Mouse (Mus musculus): ENCODE data around the gene Npm1.

The Npm1 gene

DNA sequence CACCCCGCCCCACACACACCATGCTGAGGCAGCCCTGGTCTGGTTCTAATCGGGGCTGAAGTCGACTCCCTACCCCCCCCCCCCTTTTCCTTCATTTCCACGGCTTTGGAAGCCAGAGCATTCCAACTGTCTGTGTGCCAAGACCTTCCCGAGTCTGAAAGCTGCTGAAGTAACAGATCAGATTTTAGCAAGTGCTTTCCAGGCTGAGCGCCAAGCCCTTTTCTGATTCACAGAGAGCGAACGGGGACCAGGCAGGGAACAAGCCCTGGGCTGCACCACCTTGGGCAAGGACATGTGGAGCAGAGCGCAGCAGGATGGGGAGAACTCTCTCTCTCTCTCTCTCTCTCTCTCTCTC is 16.9 kb downstream of the Npm1 start:
- DNase-seq (ENCODE audit: low spot score): peak; percentile 63

GRCm38 (mm10) chr11:33145201-33146142 is 17.5 kb downstream of the Npm1 start:
- DNase-seq (ENCODE audit: low spot score): no peak

DNA sequence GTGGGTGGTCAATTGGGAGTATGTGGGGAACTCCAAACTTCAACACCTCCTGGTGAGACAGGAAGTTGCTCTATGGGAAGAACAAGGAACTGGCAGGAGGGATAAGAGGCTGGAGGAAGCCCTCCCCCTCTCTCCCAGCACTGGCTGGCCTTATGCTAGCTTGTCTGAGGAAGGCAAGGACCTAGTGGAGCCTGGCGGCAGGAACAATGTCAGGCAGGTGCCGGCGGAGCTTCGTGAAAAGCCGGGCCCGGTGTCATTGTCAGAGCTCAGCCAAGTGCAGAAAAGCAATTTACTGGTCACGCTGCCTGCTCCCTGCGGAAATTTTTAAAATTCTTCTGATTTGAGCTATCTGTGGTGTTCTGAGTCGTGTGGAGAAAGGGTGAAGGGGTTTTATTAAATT is 19.1 kb downstream of the Npm1 start:
- peak; percentile 31 for DNase-seq (ENCODE audit: low spot score)

GRCm38 (mm10) chr11:33142801-33143200 is 20.2 kb downstream of the Npm1 start:
- DNase-seq (ENCODE audit: low spot score): peak; percentile 42

GRCm38 (mm10) chr11:33140111-33140460 is 22.9 kb downstream of the Npm1 start:
- DNase-seq (ENCODE audit: low spot score): no peak

DNA sequence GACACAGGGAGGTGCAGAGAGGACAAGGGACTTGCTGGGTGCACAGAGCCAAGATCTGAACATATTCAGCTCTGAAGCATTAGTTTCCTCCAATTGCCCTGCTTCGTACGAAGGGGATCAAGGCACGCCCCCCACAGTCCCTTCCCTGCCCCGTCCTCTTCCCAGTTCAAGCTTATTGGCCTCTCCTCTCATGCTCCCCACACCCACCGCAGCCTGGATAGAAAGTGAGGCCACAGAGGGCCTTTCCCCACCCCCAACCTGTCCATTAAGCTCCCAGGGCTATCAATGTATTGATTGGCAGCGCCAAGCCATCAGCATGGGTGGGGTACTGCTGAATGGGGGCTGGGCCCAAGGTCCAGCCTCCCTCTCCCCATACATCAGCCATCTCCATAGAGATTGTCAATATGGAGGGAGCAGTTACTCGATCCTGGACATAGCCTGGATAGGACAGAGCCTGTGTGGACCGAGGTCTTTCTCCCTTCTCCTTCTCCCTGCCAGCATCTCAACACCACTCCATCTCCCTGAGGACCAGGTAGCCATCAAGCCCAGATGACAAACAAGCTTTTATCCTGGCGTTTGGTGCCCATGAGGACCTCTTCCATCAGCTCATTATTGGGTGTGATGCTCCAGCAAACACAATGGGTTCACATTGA is 23.4 kb downstream of the Npm1 start:
- DNase-seq (ENCODE audit: low spot score): no peak

GRCm38 (mm10) chr11:33138686-33139085 is 24.3 kb downstream of the Npm1 start:
- DNase-seq (ENCODE audit: low spot score): no peak

GRCm38 (mm10) chr11:33134391-33134986 is 28.5 kb downstream of the Npm1 start:
- no peak for DNase-seq (ENCODE audit: low spot score)

GRCm38 (mm10) chr11:33132619-33133338 is 30.2 kb downstream of the Npm1 start:
- no peak for DNase-seq (ENCODE audit: low spot score)

GRCm38 (mm10) chr11:33127058-33127457 is 35.9 kb downstream of the Npm1 start:
- no peak for DNase-seq (ENCODE audit: low spot score)

- DNase-seq (ENCODE audit: low spot score): peak; percentile 23
Observed at GRCm38 (mm10) chr11:33122575-33123268, 40.3 kb downstream of the Npm1 start.

GRCm38 (mm10) chr11:33119556-33119955 is 43.5 kb downstream of the Npm1 start:
- no peak for DNase-seq (ENCODE audit: low spot score)

DNA sequence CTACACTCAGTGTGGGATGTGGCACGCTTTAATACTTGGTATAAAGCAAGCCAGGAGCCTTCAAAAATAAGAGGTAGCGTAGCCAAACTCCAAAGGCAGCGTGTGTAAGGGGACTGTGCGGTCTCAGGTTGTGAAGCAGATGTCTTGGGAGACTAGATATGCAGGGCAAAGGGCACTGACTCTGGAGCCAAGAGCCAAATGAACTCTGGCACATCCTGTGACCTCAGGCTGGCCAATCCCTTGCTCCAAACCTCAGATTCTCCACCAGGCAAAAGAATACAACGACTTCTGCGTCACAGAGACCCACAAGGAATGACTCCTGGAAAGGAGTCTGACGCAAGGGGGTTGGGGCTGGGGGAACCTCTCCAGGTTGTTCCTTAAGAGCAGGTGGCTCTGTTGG is 43.9 kb downstream of the Npm1 start:
- DNase-seq (ENCODE audit: low spot score): no peak

DNA sequence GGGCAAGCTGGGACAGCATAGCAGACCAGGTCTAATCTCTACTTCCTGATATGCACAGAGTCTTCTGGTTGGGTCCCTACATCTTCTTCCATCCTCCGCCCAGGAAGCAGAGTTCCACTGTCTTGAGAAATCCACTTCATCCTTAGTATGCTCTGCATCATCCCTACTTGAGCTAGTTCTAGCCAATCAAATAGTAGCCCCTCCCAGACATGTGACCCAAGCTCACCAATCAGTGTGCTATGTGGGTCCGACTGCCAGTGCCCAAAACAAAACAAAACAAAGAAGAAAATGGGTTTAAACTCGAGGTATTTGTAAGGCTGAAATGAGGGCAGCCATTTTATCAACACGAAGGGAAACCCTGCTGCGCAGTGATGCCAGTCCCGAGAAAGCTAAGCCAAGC is 44.5 kb downstream of the Npm1 start:
- no peak for DNase-seq (ENCODE audit: low spot score)

DNA sequence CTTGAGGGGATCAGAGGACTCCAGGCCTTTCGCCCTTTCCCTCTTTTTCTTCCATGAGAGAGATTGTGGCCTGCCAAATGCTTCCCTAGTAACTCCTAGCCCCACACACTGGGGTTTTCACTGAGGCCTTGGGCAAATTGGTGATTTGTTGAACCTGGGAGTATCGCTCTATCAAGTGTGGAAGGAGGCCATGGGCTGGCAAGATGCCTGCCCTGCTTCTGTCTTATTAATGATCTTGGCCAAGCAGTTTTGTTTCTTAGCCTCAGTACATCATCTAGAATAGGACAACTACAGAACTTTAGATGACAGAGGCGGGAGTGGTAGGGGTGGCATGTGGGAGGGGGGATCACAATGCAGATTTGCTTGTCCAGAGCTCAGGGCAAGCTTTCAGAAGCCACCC is 47.2 kb downstream of the Npm1 start:
- DNase-seq (ENCODE audit: low spot score): peak; percentile 28

DNA sequence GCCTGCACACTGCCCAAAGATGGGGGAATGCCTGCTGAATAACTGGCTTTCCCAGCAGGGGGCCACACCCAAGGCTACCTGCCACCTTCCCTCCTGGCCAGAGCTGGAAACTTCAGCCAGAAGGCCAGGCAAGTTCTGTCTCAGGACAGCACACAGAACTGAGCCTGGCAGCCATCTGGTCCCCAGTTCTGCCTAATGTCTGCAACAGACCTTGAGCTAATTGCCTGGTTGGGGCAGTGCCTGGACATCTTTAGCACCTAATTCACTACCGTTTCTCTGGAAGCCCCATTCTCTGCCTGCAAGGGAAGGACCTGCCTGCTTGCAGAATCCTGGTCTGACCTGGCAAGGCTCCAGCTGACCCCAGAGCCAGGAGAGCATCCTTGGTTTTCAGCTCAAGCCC is 50.6 kb downstream of the Npm1 start:
- no peak for DNase-seq (ENCODE audit: low spot score)

DNA sequence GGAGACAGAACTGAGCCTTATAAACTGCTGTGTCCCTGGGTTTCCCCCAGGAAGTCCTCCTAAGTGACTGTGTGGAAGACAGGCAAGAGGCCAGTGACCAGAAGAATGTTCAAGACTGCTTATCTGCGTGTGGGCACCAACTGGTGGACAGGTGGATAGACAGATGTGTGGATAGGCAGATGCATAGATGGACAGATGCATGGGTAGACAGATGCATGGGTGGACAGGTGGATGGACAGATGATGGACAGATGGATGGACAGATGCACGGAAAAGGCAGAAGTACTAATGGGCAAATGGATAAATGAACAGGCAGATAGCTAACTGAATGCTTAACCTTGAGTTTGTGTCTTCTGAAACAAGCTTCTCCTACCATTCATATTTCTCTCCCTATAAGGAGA is 52.9 kb downstream of the Npm1 start:
- no peak for DNase-seq (ENCODE audit: low spot score)

DNA sequence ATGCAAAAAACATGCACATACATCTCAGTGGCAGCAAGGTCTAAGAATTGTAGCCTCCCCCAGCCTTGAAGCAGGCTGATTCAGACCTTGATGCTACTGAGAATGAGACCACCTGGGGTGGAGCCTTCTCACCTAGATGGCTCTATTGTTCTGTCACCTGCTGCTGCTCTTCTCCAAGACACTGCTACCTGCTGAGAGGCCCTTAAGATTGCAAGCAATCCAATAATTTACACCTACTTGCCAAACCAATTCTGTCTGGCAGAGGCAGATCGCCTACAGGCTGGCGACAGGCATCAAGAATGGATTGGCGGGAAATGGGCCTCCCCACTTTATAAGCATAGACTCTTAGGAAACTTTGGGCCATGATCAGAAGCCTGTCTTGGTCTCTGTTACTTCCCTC is 55.5 kb downstream of the Npm1 start:
- DNase-seq (ENCODE audit: low spot score): no peak

- no peak for DNase-seq (ENCODE audit: low spot score)
Observed at GRCm38 (mm10) chr11:33104911-33105316, 58.1 kb downstream of the Npm1 start.

DNA sequence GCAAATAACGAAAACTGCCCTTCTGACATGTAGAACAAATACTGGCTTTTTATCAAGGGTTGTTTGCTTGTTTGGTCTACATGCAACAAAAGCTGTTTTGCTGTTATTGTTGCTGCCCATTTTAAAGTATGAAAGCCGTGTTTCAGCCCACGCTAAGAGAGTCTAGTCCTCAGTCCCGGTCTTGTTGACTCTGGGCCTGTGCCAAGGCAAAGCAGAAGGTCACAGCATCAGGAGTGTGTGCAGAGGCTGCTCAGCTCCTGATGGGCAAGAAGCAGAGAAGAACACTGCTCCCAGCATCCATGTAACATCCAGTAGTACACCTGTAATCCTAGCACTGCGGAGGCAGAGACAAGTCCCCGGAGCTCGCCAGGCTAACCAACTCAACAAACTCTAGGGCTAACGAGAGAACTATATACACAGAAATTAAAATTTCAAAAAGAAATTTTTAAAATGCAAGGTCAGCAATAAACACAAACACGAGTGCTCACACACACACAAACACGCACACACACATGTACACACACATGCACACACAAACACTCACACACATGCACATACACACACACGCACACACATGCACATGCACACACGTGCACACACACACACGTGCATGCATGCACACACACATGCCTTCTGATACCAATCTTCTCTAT is 59.6 kb downstream of the Npm1 start:
- DNase-seq (ENCODE audit: low spot score): peak; percentile 56
